Mouse (Mus musculus) midbrain, embryonic 12.5 days (tissue): ENCODE results near the gene Ptpn1. TPM values are rescaled to one million over a fixed set of nuclear protein-coding genes. Genes with fewer than 3 reads are reported as not detected.

ENCODE experiments used
- ATAC-seq: fragments of 200-750 bp; cut with Nextera tagmentation; 2 replicates; pipeline ENCODE4 v1.8.0; 2017; ENCODE audit warnings: low read depth, moderate TSS enrichment, moderate library complexity; ENCODE audit not compliant: low FRiP score
- H3K27ac ChIP-seq: fragments of 300-500 bp; sonication (generic); replicated peaks from 2 replicates; pipeline ENCODE4 v1.5.1; 2016; ENCODE audit warnings: mild to moderate bottlenecking
- H3K27me3 ChIP-seq: fragments of 300-500 bp; sonication (generic); 2 replicates; pipeline ENCODE4 v1.6.1; 2016; ENCODE audit warnings: mild to moderate bottlenecking
- H3K36me3 ChIP-seq: fragments of 300-500 bp; sonication (generic); 2 replicates; pipeline ENCODE4 v1.6.1; 2016
- H3K4me1 ChIP-seq: fragments of 300-500 bp; sonication (generic); 2 replicates; pipeline ENCODE4 v1.6.1; 2016
- H3K4me2 ChIP-seq: fragments of 300-500 bp; sonication (generic); replicated peaks from 2 replicates; pipeline ENCODE4 v1.6.1; 2016; ENCODE audit warnings: mild to moderate bottlenecking, moderate library complexity
- H3K4me3 ChIP-seq: fragments of 300-500 bp; sonication (generic); 2 replicates; pipeline ENCODE4 v1.5.1; 2016; ENCODE audit warnings: mild to moderate bottlenecking
- H3K9ac ChIP-seq: fragments of 300-500 bp; sonication (generic); replicated peaks from 2 replicates; pipeline ENCODE4 v1.6.1; 2016; ENCODE audit warnings: mild to moderate bottlenecking, moderate library complexity
- H3K9me3 ChIP-seq: fragments of 300-500 bp; sonication (generic); 2 replicates; pipeline ENCODE4 v1.6.1; 2016; ENCODE audit warnings: mild to moderate bottlenecking
- WGBS: fragments of 180-500 bp; shearing (Covaris S2); methylation state at CpG from one replicate; pipeline ENCODE4 v1.1.7; 2016; 5-methylcytosine and 5-hydroxymethylcytosine counted together
- polyA plus RNA-seq: library from polyadenylated mRNA; unstranded; fragments of >200 nt; fragmentation: Nextera tagmentation; extraction: Ambion mirVana; gene quantifications from 2 replicates; pipeline ENCODE4 v1.2.1, GENCODE M21; 2016

Gene Ptpn1
- polyA plus RNA-seq, 1 experiment from 2014 or later: 117 TPM

- H3K9me3 ChIP-seq: no peaks in the 10 kb centered on the region
- WGBS: 46% methylated on average over 3 of the region's 3 CpGs
- H3K4me3 ChIP-seq: no peak overlapping the region
- H3K9ac ChIP-seq: no peak overlapping the region
- H3K4me1 ChIP-seq: no peaks in the 10 kb centered on the region
- no peaks in the 10 kb centered on the region; the same call in none of the 2 replicates for H3K27me3 ChIP-seq
- peaks cover 4% of the 10 kb centered on the region; the same call in 1 of the 2 replicates for H3K36me3 ChIP-seq
- H3K4me2 ChIP-seq: no peak overlapping the region
- no peak for ATAC-seq
- H3K27ac ChIP-seq: no peak overlapping the region
These were observed 53.1 kb downstream of the Ptpn1 start for GRCm38 (mm10) chr2:167984946-167985345.

GRCm38 (mm10) chr2:167986762-167987161 lies 54.9 kb downstream of the Ptpn1 start:
- Histone ChIP-seq H3K4me1 (no peaks in the 10 kb centered on the region), H3K27ac (no peak overlapping the region), H3K4me3 (no peak overlapping the region), H3K27me3 (no peaks in the 10 kb centered on the region; the same call in none of the 2 replicates), H3K9ac (no peak overlapping the region), H3K9me3 (no peaks in the 10 kb centered on the region), H3K36me3 (no peaks in the 10 kb centered on the region), H3K4me2 (no peak overlapping the region)
- no peak for ATAC-seq
- WGBS: 32% methylated on average over 6 of the region's 7 CpGs

DNA sequence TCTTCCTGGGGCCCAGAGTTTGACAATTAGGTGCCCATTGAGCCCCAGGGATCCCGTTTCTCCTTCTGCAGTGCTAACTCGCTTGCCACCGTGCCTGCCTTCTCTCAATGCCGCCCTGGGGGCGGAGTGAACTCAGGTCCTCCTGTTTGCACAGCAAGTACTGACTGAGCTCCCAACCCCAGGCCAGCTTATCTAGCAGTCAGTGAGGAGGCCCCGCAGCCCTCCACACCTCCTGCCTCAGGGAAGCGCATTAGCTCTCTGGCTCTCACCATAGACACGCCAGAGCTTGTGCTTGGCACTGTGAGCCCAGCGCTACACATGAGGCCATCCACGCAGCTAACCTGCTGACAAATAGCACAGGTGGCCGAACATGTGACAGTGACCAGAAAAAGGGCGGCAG lies 55.8 kb downstream of the Ptpn1 start:
- Histone ChIP-seq H3K27me3 (no peaks in the 10 kb centered on the region; the same call in none of the 2 replicates), H3K9ac (no peak overlapping the region), H3K9me3 (no peaks in the 10 kb centered on the region), H3K4me3 (no peak overlapping the region), H3K4me2 (no peak overlapping the region), H3K4me1 (no peaks in the 10 kb centered on the region), H3K36me3 (no peaks in the 10 kb centered on the region), H3K27ac (no peak overlapping the region)
- 72% methylated on average over 12 of the region's 12 CpGs for WGBS
- ATAC-seq: no peak

GRCm38 (mm10) chr2:167989310-167989709 lies 57.5 kb downstream of the Ptpn1 start:
- no peak overlapping the region for H3K27ac ChIP-seq
- no peak overlapping the region for H3K9ac ChIP-seq
- no peak overlapping the region for H3K4me2 ChIP-seq
- 77% methylated on average over 14 of the region's 14 CpGs for whole genome bisulfite sequencing
- no peaks in the 10 kb centered on the region for H3K4me1 ChIP-seq
- ATAC-seq: no peak
- H3K27me3 ChIP-seq: no peaks in the 10 kb centered on the region; the same call in none of the 2 replicates
- no peaks in the 10 kb centered on the region for H3K9me3 ChIP-seq
- no peaks in the 10 kb centered on the region for H3K36me3 ChIP-seq
- H3K4me3 ChIP-seq: no peak overlapping the region

GRCm38 (mm10) chr2:167993260-167993659 lies 61.4 kb downstream of the Ptpn1 start:
- WGBS: 68% methylated on average over 13 of the region's 13 CpGs
- Histone ChIP-seq H3K27me3 (no peaks in the 10 kb centered on the region; the same call in 1 of the 2 replicates), H3K27ac (no peak overlapping the region), H3K36me3 (no peaks in the 10 kb centered on the region), H3K4me3 (no peak overlapping the region), H3K9ac (no peak overlapping the region), H3K4me2 (no peak overlapping the region), H3K9me3 (no peaks in the 10 kb centered on the region), H3K4me1 (no peaks in the 10 kb centered on the region)
- no peak for ATAC-seq

GRCm38 (mm10) chr2:167995870-167996635 lies 64.2 kb downstream of the Ptpn1 start:
- WGBS: 65% methylated on average over 19 of the region's 19 CpGs
- ATAC-seq: no peak

DNA sequence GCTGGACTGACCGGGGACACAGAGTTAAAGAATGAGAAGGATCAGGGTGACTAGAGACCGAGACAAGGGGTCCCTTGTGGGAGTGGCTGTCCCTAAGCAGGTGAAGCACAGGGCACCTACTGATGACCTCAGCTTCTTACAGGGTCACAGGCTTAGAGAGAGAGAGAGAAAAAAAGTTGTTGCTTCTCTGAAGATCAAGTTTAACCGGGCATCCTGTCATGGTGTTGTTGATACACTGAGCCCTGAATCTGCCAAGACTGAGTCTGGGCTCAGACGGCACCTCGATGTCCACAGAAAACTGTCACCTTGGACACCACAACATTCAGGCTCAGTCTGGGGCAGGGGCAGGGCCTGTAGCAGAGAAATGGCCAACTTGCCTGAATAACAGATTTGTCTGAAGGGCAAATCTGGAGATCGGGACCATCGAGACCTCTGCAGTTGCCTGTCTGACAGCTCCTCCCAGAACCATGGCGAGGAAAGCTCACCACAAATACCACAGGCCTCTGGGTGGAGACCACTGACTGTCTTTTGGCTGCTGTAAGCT lies 64.9 kb downstream of the Ptpn1 start:
- H3K4me2 ChIP-seq: no peak overlapping the region
- no peak overlapping the region for H3K27ac ChIP-seq
- WGBS: 61% methylated on average over 8 of the region's 8 CpGs
- peaks cover 8% of the 10 kb centered on the region; the same call in 1 of the 2 replicates for H3K9me3 ChIP-seq
- ATAC-seq: no peak
- H3K27me3 ChIP-seq: no peaks in the 10 kb centered on the region
- no peaks in the 10 kb centered on the region for H3K4me1 ChIP-seq
- no peak overlapping the region for H3K9ac ChIP-seq
- H3K4me3 ChIP-seq: no peak overlapping the region
- no peaks in the 10 kb centered on the region for H3K36me3 ChIP-seq

More at GRCm38 (mm10) chr2:167995870-167996635, 64.2 kb downstream of the Ptpn1 start:
- no peaks in the 10 kb centered on the region for H3K36me3 ChIP-seq
- H3K4me2 ChIP-seq: no peak overlapping the region
- H3K27me3 ChIP-seq: no peaks in the 10 kb centered on the region
- no peaks in the 10 kb centered on the region for H3K4me1 ChIP-seq
- no peak overlapping the region for H3K27ac ChIP-seq
- peaks cover 8% of the 10 kb centered on the region; the same call in 1 of the 2 replicates for H3K9me3 ChIP-seq
- no peak overlapping the region for H3K4me3 ChIP-seq
- no peak overlapping the region for H3K9ac ChIP-seq

DNA sequence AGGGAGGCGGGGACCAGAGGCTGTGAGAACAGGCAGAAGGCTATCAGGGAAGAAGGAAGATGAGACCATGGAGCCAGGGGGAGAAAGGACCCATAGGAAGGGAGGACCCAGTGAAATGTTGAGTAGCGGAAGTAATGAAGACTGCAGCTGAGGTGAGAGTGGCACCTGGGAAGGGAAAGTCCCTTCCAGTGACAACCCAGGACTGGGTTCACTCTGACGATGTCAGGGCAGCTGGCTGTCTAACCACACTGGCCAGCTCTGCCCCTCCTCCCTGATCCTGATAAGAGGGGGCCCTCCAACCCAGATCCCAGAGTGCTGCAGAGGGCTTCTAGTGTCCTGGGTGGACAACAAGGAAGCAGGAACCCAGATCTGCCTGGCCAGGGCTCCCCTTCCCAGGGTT lies 65.7 kb downstream of the Ptpn1 start:
- H3K9ac ChIP-seq: no peak overlapping the region
- H3K36me3 ChIP-seq: no peaks in the 10 kb centered on the region
- no peaks in the 10 kb centered on the region for H3K27me3 ChIP-seq
- 55% methylated on average over 2 of the region's 3 CpGs for WGBS
- H3K4me2 ChIP-seq: no peak overlapping the region
- no peak overlapping the region for H3K27ac ChIP-seq
- peaks cover 8% of the 10 kb centered on the region; the same call in 1 of the 2 replicates for H3K9me3 ChIP-seq
- ATAC-seq: no peak
- H3K4me3 ChIP-seq: no peak overlapping the region
- H3K4me1 ChIP-seq: no peaks in the 10 kb centered on the region

GRCm38 (mm10) chr2:167999145-167999743 lies 67.4 kb downstream of the Ptpn1 start:
- no peak overlapping the region for H3K27ac ChIP-seq
- ATAC-seq: no peak
- H3K4me3 ChIP-seq: no peak overlapping the region
- WGBS: 68% methylated on average over 3 of the region's 3 CpGs
- no peaks in the 10 kb centered on the region for H3K4me1 ChIP-seq
- H3K36me3 ChIP-seq: no peaks in the 10 kb centered on the region
- no peak overlapping the region for H3K4me2 ChIP-seq
- no peak overlapping the region for H3K9ac ChIP-seq
- H3K9me3 ChIP-seq: peaks cover 8% of the 10 kb centered on the region; the same call in 1 of the 2 replicates
- H3K27me3 ChIP-seq: no peaks in the 10 kb centered on the region

GRCm38 (mm10) chr2:168002188-168002587 lies 70.3 kb downstream of the Ptpn1 start:
- H3K9me3 ChIP-seq: peaks cover 8% of the 10 kb centered on the region; the same call in 1 of the 2 replicates
- H3K9ac ChIP-seq: no peak overlapping the region
- H3K4me3 ChIP-seq: no peak overlapping the region
- H3K27ac ChIP-seq: no peak overlapping the region
- H3K4me2 ChIP-seq: no peak overlapping the region
- no peaks in the 10 kb centered on the region for H3K4me1 ChIP-seq
- no peaks in the 10 kb centered on the region for H3K36me3 ChIP-seq
- WGBS: 60% methylated on average over 4 of the region's 4 CpGs
- ATAC-seq: no peak
- H3K27me3 ChIP-seq: no peaks in the 10 kb centered on the region

DNA sequence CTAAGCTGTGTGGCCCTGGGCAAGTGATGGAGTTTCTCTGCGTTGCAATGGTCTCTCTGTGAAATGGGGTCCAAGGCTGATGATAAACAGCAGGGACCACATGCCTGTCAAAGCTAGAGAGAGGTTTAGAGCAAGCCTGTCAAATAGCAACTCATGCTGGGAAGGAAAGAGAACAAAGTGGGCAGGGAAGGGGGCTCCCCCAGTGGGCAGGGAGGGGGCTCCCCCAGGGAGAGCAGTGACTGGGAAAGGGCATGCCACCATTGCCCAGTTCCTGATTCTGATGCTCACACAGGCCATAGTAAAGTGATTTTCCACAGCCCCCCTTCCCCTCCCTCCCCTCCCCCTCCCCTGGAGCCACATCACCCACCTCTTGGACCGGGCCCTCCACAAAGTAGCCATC lies 71.0 kb downstream of the Ptpn1 start:
- H3K4me1 ChIP-seq: no peaks in the 10 kb centered on the region
- no peaks in the 10 kb centered on the region for H3K36me3 ChIP-seq
- no peaks in the 10 kb centered on the region for H3K27me3 ChIP-seq
- no peak for ATAC-seq
- H3K9me3 ChIP-seq: peaks cover 8% of the 10 kb centered on the region; the same call in 1 of the 2 replicates
- 76% methylated on average over 2 of the region's 2 CpGs for WGBS
- H3K4me2 ChIP-seq: no peak overlapping the region
- H3K4me3 ChIP-seq: no peak overlapping the region
- no peak overlapping the region for H3K9ac ChIP-seq
- no peak overlapping the region for H3K27ac ChIP-seq

- no peak overlapping the region for H3K9ac ChIP-seq
- H3K9me3 ChIP-seq: peaks cover 8% of the 10 kb centered on the region; the same call in 1 of the 2 replicates
- H3K36me3 ChIP-seq: no peaks in the 10 kb centered on the region
- no peaks in the 10 kb centered on the region for H3K4me1 ChIP-seq
- H3K27ac ChIP-seq: no peak overlapping the region
- no peak overlapping the region for H3K4me3 ChIP-seq
- 69% methylated on average over 12 of the region's 12 CpGs for WGBS
- no peak overlapping the region for H3K4me2 ChIP-seq
- ATAC-seq: peak; percentile 41; the same call in 1 of the 2 replicates
- no peaks in the 10 kb centered on the region for H3K27me3 ChIP-seq
These were observed 71.6 kb downstream of the Ptpn1 start for GRCm38 (mm10) chr2:168003431-168003830.
